Mouse (Mus musculus) heart, postnatal 25 days (tissue): ENCODE measurements around the gene Maml2. TPM values are rescaled to one million over a fixed set of nuclear protein-coding genes. Genes with fewer than 3 reads are reported as not detected.
"Not testable (repeated sequence)": the region's sequence is repeated elsewhere in the genome, so short reads cannot be mapped to it uniquely, and the experiment has no call there.

Source experiments
- DNase-seq: peaks from one replicate; pipeline ENCODE4 v3.0.0; 2022; ENCODE audit warnings: low spot score
- intact Hi-C: fragments of 180-260 bp; cut with DNase I; formaldehyde crosslinking; loops from one replicate; pipeline ENCODE4 v1.15.1; 2025
- total RNA-seq, 2 experiments: library from RNA; stranded (reverse); gene quantifications; 2 replicates each; pipeline ENCODE4 v1.2.3; 2021

Maml2 gene
- total RNA-seq, 2 experiments from 2014 or later, result 5.0 to 6.4 TPM

DNA sequence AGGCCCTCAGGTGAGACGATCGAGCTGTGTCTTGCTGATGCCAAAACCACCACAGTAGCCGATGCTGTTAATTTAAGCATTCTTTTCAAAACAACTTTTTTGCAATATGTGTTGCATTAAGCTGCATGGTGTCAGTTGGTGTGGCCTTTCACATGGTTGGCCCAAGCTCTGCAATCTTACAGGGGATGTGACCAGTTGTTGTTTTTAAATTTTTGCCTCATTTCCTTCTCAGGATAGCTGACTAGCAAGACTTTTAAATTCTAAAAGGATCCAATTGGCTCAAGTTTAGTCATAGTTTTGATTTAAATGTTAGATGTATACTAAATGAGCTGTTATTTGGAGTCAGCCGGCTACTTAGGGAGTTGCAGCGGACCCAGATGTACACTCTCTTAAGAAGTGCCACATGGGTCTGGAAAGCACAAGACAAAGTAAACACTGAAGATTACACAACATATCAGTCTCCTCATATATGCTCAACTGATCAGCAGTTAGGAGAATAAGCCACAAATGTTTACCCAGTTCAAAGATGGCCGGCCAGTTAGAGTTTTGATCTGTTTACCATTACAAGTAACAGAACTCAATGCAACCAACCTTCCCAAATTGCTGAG is 386.7 kb downstream of the Maml2 start:
- intact Hi-C loops, result no loop called here
- no peak for DNase-seq

DNA sequence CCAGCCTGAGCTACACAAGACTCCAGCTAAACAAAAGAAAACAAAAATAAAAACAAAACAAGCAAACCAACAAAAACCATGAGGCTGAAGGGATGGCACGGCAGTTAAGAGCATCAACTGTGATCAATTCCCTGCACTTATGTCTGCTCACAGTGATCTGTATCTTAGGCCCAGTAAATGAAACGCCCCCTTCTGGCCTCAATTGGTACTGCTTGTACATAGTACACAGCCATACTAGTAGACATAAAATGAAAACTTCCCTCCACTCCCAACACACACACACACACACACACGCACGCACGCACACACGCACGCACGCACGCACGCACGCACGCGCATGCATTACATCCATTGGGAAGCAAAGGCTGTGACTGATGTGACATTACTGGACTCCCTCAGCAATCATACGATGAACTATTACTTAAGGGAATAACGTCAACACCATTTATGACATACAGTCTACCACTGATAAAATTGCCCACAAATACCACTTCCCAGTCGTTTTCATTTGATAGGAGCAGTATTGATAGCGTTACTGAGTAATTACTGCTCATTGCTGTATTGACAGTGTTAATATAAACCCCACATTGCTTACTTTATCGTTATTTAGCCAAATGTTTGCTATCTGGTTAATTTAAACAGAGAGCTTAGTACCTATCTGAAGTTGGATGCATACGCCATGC is 389.4 kb downstream of the Maml2 start:
- no peak for DNase-seq

GRCm38 (mm10) chr9:13688997-13689396 is 391.2 kb downstream of the Maml2 start:
- intact Hi-C loops, result no loop called here
- no peak for DNase-seq

More for the DNA sequence above, 389.4 kb downstream of the Maml2 start:
- intact Hi-C loops, result no loop called here

DNA sequence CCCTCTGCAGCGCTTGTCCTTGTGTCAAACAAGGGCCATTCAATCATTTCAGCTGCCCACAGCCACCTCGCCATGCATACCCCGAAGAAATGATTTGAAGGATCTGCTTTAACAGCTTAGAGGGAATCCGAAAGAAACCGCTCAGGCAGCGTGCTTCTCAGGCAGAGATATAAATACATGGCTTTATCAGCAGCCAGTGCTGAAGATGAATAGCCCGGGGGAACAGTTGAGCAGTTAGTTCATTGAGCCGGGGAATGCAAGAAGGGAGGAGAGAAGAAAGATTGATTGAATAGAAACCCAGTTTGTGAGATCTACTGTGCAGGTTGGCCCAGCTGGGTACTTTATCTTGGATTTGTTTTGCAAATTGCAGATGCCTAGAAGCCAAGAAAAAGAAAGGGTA is 392.6 kb downstream of the Maml2 start:
- intact Hi-C loops, result no loop called here
- DNase-seq, result no peak

DNA sequence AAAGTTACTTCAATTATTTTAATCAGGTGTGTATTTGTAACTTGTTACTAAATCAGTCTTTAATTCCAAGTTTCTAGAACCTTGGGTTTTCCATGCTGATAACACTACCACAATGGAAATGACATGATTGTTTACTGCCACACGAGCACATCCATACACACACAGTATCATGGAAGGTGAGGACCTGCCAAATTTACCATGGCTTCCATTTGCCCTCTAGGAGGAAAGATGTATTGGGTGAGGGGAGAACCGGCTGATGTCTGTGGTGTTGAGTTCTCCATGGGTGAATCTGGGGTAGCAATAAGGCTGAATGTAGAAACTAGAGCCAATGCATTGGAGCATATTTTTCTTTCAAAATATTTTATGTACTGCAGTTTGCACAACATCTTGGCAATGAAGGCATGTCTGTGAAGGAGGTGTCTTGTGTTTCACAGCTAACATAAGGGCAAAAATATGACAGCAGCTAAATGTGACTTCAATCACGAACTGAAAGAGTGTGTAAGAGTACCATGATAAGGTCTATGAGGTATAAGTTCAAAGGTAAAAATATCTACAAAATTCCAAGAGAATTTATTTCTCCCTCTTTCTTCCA is 396.0 kb downstream of the Maml2 start:
- intact Hi-C loops, result no loop called here
- DNase-seq, result no peak

- DNase-seq, result no peak
- intact Hi-C loops, result no loop called here
These were observed 396.5 kb downstream of the Maml2 start for GRCm38 (mm10) chr9:13694293-13694692.

DNA sequence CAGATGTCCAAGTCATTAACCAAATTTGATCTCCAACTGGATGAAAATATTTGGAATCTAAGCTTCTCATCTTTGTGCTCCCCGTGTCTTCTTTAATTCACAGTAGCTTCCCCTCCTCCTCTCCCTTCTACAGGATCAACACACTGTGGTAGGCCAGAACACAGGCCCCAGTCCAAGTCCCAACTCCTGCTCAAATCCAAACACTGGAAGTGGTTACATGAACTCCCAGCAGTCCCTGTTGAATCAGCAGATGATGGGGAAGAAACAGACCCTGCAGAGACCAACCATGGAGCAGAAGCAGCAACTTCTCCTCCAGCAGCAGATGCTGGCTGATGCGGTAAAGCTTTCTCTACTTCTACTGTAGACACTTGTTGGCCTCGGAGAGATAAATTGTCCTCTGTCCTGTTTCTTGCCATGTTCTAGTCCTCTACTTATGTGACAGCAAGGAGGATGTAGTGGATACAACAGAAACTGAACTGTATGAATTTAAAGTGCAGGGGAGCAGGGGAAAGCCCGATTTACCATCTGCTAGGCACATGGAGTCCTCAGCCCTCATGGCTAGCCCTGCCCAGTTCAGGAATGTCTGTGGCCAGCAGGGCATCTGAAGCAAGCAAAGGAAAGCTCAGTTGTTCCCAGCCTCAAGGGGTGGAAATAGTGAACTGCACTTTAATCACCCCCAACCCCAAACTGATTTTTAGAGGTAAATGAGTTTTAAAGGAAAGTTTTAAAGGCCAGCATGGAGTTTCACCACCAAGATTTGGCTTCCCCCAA is 399.5 kb downstream of the Maml2 start:
- DNase-seq, result no peak
- intact Hi-C loops, result no loop called here

DNA sequence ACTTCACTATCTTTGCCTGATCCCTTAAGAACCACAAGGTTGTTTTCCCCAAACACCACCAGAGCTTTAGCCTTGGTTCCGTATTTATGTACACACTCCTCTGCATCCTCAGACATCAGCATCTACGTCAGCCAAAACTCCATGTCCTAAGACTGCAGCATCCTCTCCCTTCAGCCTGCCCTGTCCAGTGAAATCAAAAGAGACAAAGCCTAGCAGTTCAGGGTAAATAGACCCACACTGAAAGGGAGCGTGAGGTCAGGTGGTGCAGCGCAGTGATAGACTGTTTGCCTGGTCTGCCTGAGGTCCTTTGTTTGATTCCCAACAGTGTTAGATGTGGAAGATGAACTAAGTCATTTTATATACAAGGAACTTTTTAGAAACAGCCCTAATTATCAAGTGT is 400.1 kb downstream of the Maml2 start:
- DNase-seq, result no peak

GRCm38 (mm10) chr9:13699061-13699780 is 401.5 kb downstream of the Maml2 start:
- intact Hi-C loops, result no loop called here
- no peak for DNase-seq

More for the DNA sequence above, 400.1 kb downstream of the Maml2 start:
- intact Hi-C loops, result no loop called here

- DNase-seq, result no peak
- intact Hi-C loops, result no loop called here
These were observed 402.0 kb downstream of the Maml2 start for GRCm38 (mm10) chr9:13699781-13700116.

DNA sequence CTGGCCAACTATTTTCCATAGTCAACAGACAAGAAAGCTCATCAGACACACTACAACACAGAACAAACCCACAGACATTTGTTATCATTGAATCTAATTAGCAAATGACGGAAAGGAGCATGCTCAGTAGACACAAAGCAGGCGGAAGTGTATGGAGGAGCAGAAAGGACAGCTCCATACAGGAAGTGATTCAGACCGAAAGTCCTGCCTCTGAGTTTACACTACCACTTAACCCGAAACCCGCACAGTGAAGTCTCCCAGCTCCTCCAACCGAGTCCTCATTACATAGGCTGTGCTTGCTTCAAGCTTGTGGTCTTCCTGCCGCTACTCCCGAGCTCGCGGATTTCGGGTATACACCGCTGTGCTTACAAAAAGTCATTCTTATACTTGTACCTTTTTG is 404.0 kb downstream of the Maml2 start:
- intact Hi-C loops, result no loop called here
- DNase-seq, result no peak

DNA sequence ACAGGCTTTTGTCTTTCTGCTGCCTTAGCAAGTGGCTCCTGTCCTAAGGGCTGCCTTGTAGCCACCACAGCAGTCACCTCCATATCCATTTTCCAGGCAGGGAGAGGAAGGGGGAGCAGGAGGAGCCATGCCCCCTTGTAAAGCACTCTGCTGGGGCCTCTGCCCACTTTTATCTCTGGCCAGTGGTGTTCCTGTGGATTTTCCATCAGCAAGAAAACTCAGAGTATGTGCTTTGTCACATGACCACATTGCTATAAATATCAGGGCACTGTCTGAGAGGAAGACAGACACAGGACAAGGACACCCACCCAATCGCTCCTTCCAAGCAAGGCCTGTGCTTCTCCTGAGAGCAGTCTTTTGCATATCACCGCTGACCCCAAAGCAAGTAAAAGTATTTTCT is 405.3 kb downstream of the Maml2 start:
- no peak for DNase-seq
- intact Hi-C loops, result no loop called here

DNA sequence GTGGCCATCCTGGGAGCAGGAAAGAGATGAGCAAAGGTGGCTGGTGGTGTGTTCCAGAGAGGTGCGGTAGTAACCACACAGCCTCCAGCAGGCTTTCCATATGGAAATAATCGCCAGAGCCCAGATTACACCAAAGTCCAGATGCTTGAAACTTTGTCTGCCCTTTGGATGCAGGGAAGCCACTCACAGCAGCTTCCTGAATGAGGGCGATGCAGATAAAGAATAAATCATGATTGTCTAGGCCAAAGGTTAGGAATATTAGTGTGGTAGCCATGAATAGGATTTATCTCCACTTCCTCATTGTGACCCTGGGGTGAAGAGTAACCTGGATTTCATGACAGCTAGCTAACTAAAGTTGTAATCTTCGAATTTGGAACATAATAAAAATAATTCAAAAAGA is 407.2 kb downstream of the Maml2 start:
- no peak for DNase-seq
- intact Hi-C loops, result no loop called here

GRCm38 (mm10) chr9:13707066-13707555 is 409.4 kb downstream of the Maml2 start:
- no peak for DNase-seq
- intact Hi-C loops, result no loop called here

- intact Hi-C loops, result no loop called here
- no peak for DNase-seq
These were observed 411.7 kb downstream of the Maml2 start for GRCm38 (mm10) chr9:13709436-13709835.

DNA sequence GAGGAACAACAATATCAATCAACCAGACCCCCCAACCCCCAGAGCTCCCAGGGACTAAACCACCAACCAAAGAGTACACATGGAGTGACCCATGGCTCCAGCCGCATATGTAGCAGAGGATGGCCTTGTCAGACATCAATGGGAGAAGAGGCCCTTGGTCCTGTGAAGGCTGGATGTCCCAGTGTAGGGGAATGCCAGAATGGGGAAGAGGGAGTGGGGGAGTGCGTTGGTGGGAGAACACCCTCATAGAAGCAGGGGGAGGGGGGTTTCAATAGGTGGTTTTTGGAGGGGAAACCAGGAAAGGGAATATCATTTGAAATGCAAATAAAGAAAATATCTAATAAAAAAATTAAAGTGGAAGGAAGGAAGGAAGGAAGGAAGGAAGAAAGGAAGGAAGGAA is 418.1 kb downstream of the Maml2 start:
- intact Hi-C loops, result loop anchor here (1.0 to 5.0 kb wide), 4 partner anchors 32 to 485 kb away; partner anchors contain the start of genes Maml2 and Mtmr2
- not testable (repeated sequence) for DNase-seq

DNA sequence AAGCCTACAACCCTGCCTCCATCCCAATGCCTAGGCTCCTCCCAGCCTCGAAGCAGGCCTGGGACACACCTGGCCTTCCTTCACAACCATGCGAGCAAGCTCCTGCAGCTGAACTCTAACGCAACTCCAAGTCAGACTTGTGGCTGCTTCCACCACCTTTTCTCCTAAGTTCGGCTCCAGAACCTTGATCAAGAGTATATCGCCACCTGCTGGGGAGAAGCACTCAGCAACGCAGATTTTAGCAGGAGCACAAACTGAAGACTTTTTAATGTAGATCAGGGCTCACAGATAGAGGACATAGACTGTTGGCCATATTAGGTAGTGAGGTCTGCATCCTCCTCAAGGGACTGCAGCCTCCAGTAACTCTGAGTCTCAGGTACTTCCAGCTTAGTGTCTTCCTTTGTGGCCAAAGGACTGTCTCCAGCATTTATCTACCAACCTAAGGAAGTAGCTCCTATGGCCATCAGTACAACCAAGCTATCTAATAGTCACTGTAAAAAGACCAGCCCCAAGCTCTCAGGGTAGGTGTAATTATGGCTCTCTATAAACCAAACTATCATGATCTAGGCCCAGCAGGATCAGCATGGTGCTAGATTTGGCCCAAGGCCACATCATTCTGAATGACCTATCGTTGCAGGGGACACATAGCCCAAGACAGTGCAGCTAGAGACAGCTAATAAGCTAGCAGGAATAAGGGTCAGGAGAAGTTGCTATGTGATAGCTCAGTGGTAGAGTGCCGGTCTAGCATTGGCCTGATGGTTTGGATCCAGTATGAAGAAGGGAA is 418.8 kb downstream of the Maml2 start:
- intact Hi-C loops, result loop anchor here (1.0 to 5.0 kb wide), 4 partner anchors 32 to 485 kb away; partner anchors contain the start of genes Maml2 and Mtmr2
- DNase-seq, result peak; percentile 35

DNA sequence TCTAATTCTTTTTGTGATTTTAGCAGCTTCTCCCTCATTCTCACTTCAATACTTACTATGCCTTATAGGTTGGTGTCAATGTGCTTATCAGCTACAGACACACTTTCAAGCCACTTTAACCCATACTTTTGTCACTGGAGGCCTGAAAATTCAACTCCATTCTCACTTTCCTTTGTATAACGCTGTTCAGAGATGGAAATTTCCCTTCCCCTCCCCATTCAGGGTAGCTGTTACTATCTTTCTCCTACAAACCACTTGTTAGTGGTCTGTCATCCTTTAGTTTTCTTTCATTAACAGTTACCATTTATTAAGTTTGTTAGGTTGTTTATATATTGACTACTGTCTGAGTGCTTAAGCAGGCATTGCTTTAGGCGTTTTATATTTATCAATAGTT is 450.6 kb downstream of the Maml2 start, which contains the start of gene Mtmr2:
Gene Mtmr2, plus strand, starts transcription at position 7 of the 394 bp plus-strand sequence.
- DNase-seq, result no peak
- intact Hi-C loops, result loop anchor here (1.0 kb wide), 1 partner anchor 32 kb away; no protein-coding TSS in a partner anchor
